Mouse (Mus musculus): ENCODE data around the gene Ubn1.
A peak's percentile ranks its signal among the peaks of the same experiment; 100 is the strongest.

The Ubn1 gene

GRCm38 (mm10) chr16:5074341-5074740, 24.5 kb downstream of the Ubn1 start:
- peak; percentile 19 for DNase-seq

GRCm38 (mm10) chr16:5085196-5085595, 35.3 kb downstream of the Ubn1 start:
- no peak for DNase-seq

GRCm38 (mm10) chr16:5086179-5086578, 36.3 kb downstream of the Ubn1 start:
- DNase-seq, result peak; percentile 19

- DNase-seq, result no peak
Measured at GRCm38 (mm10) chr16:5089021-5089420, 39.2 kb downstream of the Ubn1 start.

GRCm38 (mm10) chr16:5093285-5093684, 43.4 kb downstream of the Ubn1 start:
- peak; percentile 25 for DNase-seq

GRCm38 (mm10) chr16:5096504-5096903, 46.6 kb downstream of the Ubn1 start:
- no peak for DNase-seq

GRCm38 (mm10) chr16:5101000-5101399, 51.1 kb downstream of the Ubn1 start:
- DNase-seq, result no peak

- DNase-seq, result no peak
Measured at GRCm38 (mm10) chr16:5109877-5110276, 60.0 kb downstream of the Ubn1 start.

GRCm38 (mm10) chr16:5111021-5111420, 61.2 kb downstream of the Ubn1 start:
- no peak for DNase-seq

GRCm38 (mm10) chr16:5113002-5113550, 63.2 kb downstream of the Ubn1 start:
- no peak for DNase-seq

- DNase-seq, result no peak
Measured at GRCm38 (mm10) chr16:5113582-5113981, 63.7 kb downstream of the Ubn1 start.

- peak; percentile 54 for DNase-seq
Measured at GRCm38 (mm10) chr16:5119385-5119784, 69.5 kb downstream of the Ubn1 start.

GRCm38 (mm10) chr16:5119845-5120244, 70.0 kb downstream of the Ubn1 start:
- DNase-seq, result no peak

GRCm38 (mm10) chr16:5123476-5123875, 73.6 kb downstream of the Ubn1 start:
- no peak for DNase-seq

GRCm38 (mm10) chr16:5130196-5130595, 80.3 kb downstream of the Ubn1 start:
- DNase-seq, result no peak

GRCm38 (mm10) chr16:5130766-5131165, 80.9 kb downstream of the Ubn1 start:
- peak; percentile 94 for DNase-seq

GRCm38 (mm10) chr16:5131251-5131922, 81.5 kb downstream of the Ubn1 start:
- DNase-seq, result no peak

GRCm38 (mm10) chr16:5132401-5132801, 82.5 kb downstream of the Ubn1 start, which contains the start of gene Ppl:
Gene Ppl (minus strand): TSS chr16:5132421.
- peak; percentile 95 for DNase-seq

GRCm38 (mm10) chr16:5134623-5135330, 84.9 kb downstream of the Ubn1 start:
- DNase-seq, result peak; percentile 80

- peak; percentile 63 for DNase-seq
Measured at GRCm38 (mm10) chr16:5135551-5136261, 85.8 kb downstream of the Ubn1 start.
